Mouse (Mus musculus): Measurements from ENCODE around the gene Mthfd1l.
"Not testable (repeated sequence)": the region's sequence is repeated elsewhere in the genome, so short reads cannot be mapped to it uniquely, and the experiment has no call there.

- TF ChIP-seq GATA1 (IDR thresholded peaks at IDR 0.05; ENCODE audit: borderline replicate concordance, low read length); CTCF (IDR thresholded peaks at IDR 0.05; ENCODE audit: low read depth, low read length): not testable (repeated sequence)
Measured at GRCm38 (mm10) chr10:4072491-4072890, 99.6 kb downstream of the Mthfd1l start.
